Comparison of ENCODE assay signal across 8 mouse cellular contexts in genomic region chr10:128589464-128590192, GRCm38 (mm10). TPM values are rescaled to one million over a fixed set of nuclear protein-coding genes. Genes with fewer than 3 reads are reported as not detected.
DNase-seq lines count a peak whose midpoint lies in the region; ATAC-seq and TF ChIP-seq lines count a peak whose summit lies in the region.

Gene Erbb3, minus strand, starts transcription at chr10:128589652.

- no peaks in the 10 kb centered on the region for H3K4me1 ChIP-seq in intestine, postnatal 0 days (replicated peaks; ENCODE audit: control insufficient read depth, insufficient read depth, low read length)
- H3K4me1 ChIP-seq in neural tube, embryonic 14.5 days (ENCODE audit: control insufficient read depth, insufficient read depth, low read length), result no peaks in the 10 kb centered on the region

- peaks cover 4% of the 10 kb centered on the region; the same call in 1 of the 2 replicates for H3K27me3 ChIP-seq in intestine, postnatal 0 days (replicated peaks; ENCODE audit: control insufficient read depth, insufficient read depth, low read length)
- H3K27me3 ChIP-seq in neural tube, embryonic 14.5 days (ENCODE audit: control insufficient read depth, insufficient read depth, low read length), result peaks cover 26% of the 10 kb centered on the region

- H3K9ac ChIP-seq in intestine, postnatal 0 days (ENCODE audit: low read depth, low read length), result peak within 1 kb of the TSS; percentile 77
- peak within 1 kb of the TSS; percentile 57 for H3K9ac ChIP-seq in neural tube, embryonic 14.5 days (replicated peaks; ENCODE audit: low read depth, low read length)

- WGBS in intestine, postnatal 0 days, result under 1% methylated on average over 43 of the region's 43 CpGs
- under 1% methylated on average over 42 of the region's 43 CpGs for WGBS in neural tube, embryonic 14.5 days

- no peaks in the 10 kb centered on the region for H3K9me3 ChIP-seq in intestine, postnatal 0 days (ENCODE audit: control insufficient read depth)
- no peaks in the 10 kb centered on the region for H3K9me3 ChIP-seq in neural tube, embryonic 14.5 days (ENCODE audit: control insufficient read depth, low read length)

- TF ChIP-seq CTCF in layer of hippocampus, adult 2 months (conservative IDR thresholded peaks at IDR 0.05), result no peak
- TF ChIP-seq CTCF in intestine, postnatal 0 days (IDR thresholded peaks at IDR 0.05; ENCODE audit: low read depth), result no peak

- H3K27ac ChIP-seq in layer of hippocampus, adult 2 months, result peak within 1 kb of the TSS; percentile 50
- H3K27ac ChIP-seq in intestine, postnatal 0 days (ENCODE audit: low read depth, low read length), result peak within 1 kb of the TSS; percentile 98
- H3K27ac ChIP-seq in neural tube, embryonic 14.5 days (ENCODE audit: low read depth, low read length), result no peak within 1 kb of the TSS

- H3K36me3 ChIP-seq in intestine, postnatal 0 days (ENCODE audit: control insufficient read depth, insufficient read depth), result peaks cover 5% of the 10 kb centered on the region; the same call in 1 of the 2 replicates
- H3K36me3 ChIP-seq in neural tube, embryonic 14.5 days (ENCODE audit: control insufficient read depth, insufficient read depth, low read length), result no peaks in the 10 kb centered on the region

- no peak for DNase-seq in layer of hippocampus, adult 2 months (ENCODE audit: low spot score in 2 of 2)
- DNase-seq in layer of hippocampus, postnatal 14 days (ENCODE audit: low spot score in 2 of 2), result no peak
- DNase-seq in c-Kit-positive CD71-negative TER-119-negative erythroid progenitor cells, embryonic 14.5 days (ENCODE audit: low read depth), result peak; percentile 44
- no peak for DNase-seq in gonadal fat pad, adult 2 months (ENCODE audit: low read depth)
- DNase-seq in lung, adult 18-20 months, result peak; percentile 80 to 81
- DNase-seq in urinary bladder, adult 2 months (ENCODE audit: low spot score), result peak; percentile 82

- H3K4me2 ChIP-seq in intestine, postnatal 0 days (replicated peaks; ENCODE audit: low read depth), result peak within 1 kb of the TSS; percentile 95
- peak within 1 kb of the TSS; percentile 94 for H3K4me2 ChIP-seq in neural tube, embryonic 14.5 days (ENCODE audit: low read depth, low read length)

- ATAC-seq in intestine, postnatal 0 days, result peak; percentile 62
- ATAC-seq in neural tube, embryonic 14.5 days (ENCODE audit: low read depth), result peak; percentile 22; the same call in 1 of the 2 replicates

- H3K4me3 ChIP-seq in layer of hippocampus, adult 2 months, result peak within 1 kb of the TSS; percentile 65
- peak within 1 kb of the TSS; percentile 62 for H3K4me3 ChIP-seq in intestine, postnatal 0 days (ENCODE audit: low read depth, low read length)
- H3K4me3 ChIP-seq in neural tube, embryonic 14.5 days (ENCODE audit: low read depth, low read length), result peak within 1 kb of the TSS; percentile 63

RNA-seq across cellular contexts. Expression of gene Erbb3, which starts in this region (rescaled TPM):
- total RNA-seq in layer of hippocampus, adult 2 months (2021), result 1 to 10 TPM; 5.7 to 5.9 TPM
- 1 to 10 TPM; 5.6 to 6.5 TPM for total RNA-seq in layer of hippocampus, postnatal 14 days (2021)
- polyA plus RNA-seq in gonadal fat pad, adult 2 months (2012; rRNA removed), result 30.3 and 42.5 TPM in 2 replicates
- polyA plus RNA-seq in intestine, postnatal 0 days (2015; fragmentation: Nextera tagmentation; extraction: Ambion mirVana), result 22.3 and 23.8 TPM in 2 replicates
- 1.4 and 6.0 TPM in 2 replicates for polyA plus RNA-seq in neural tube, embryonic 14.5 days (2014; fragmentation: Nextera tagmentation; extraction: Ambion mirVana)
- polyA plus RNA-seq in urinary bladder, adult 2 months (2012; rRNA removed), result 25.1 and 27.0 TPM in 2 replicates

Comparison
In these comparisons a context has a peak if more than half of its experiments do, and no peak if none do; other contexts are left out.
1. DNase-seq: peak in c-Kit-positive CD71-negative TER-119-negative erythroid progenitor cells, embryonic 14.5 days (single experiment), lung, adult 18-20 months (2 of 2) and urinary bladder, adult 2 months (single experiment); none in layer of hippocampus, adult 2 months (0 of 2), layer of hippocampus, postnatal 14 days (0 of 2) and gonadal fat pad, adult 2 months (single experiment).
2. Peak in every context shown above with its lines, with median percentiles within 50 percentile points of each other: H3K4me3 ChIP-seq.